Mouse (Mus musculus): ENCODE data around the gene Abcc4. TPM values are rescaled to one million over a fixed set of nuclear protein-coding genes. Genes with fewer than 3 reads are reported as not detected.

Gene Abcc4
- total and polyA plus RNA-seq, 3 experiments: 10.4 to 28.7 (median 26.5) TPM

DNA sequence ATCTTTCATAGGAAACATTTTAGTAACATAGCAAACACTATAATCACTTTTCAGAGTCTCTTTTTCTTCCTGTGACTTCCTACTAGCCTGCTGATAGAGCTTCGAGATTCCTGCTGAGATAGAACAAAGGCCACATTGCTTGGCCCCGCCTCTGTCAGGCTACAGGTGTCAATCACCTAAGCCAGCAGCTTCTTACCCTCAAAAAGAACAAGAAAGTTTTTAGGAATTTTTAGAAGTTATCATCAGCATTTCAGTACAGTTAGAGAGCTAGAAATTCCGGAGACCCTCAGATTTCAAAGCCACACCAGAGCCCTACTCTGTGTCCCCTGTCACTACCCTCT, 84.6 kb downstream of the Abcc4 start:
- H3K27ac ChIP-seq (ENCODE audit: insufficient read depth, low read depth): no peak overlapping the region
- dilution Hi-C loops (cut with MboI; ENCODE audit: extremely low pct_ligation_motif_present, extremely low pct_unique_long_range_greater_than_20kb, low sequenced_read_pairs): no loop called here
- in situ Hi-C loops (cut with MboI; ENCODE audit: low pct_ligation_motif_present, low pct_unique_long_range_greater_than_20kb, low sequenced_read_pairs): no loop called here

GRCm38 (mm10) chr14:118620773-118621448, 85.1 kb downstream of the Abcc4 start:
- dilution Hi-C loops (cut with MboI; ENCODE audit: extremely low pct_ligation_motif_present, extremely low pct_unique_long_range_greater_than_20kb, low sequenced_read_pairs): no loop called here
- Histone ChIP-seq H3K4me2 (ENCODE audit: insufficient read depth, low read depth, poor library complexity, severe bottlenecking) (no peak overlapping the region), H3K27me3 (replicated peaks) (no peaks in the 10 kb centered on the region), H3K4me1 (ENCODE audit: control insufficient read depth in 1 of 2, insufficient read depth in 2 of 2) (no peaks in the 10 kb centered on the region), H3K79me2 (replicated peaks; ENCODE audit: control insufficient read depth, extremely low read depth, insufficient read depth, poor library complexity, severe bottlenecking) (no peaks in the 10 kb centered on the region), H3K36me3 (replicated peaks in 1 of 2; ENCODE audit: control insufficient read depth in 1 of 2, insufficient read depth in 1 of 2, low read length in 1 of 2) (peaks cover 45 to 78% of the 10 kb centered on the region in 2 experiments), H3K9ac (ENCODE audit: insufficient read depth, low read depth) (no peak overlapping the region), H3K9me3 (replicated peaks; ENCODE audit: low read length) (no peaks in the 10 kb centered on the region), H3K4me3 (replicated peaks in 1 of 3; ENCODE audit: low read depth in 2 of 3, low read length in 2 of 3, poor library complexity in 1 of 3) (no peak overlapping the region), H3K27ac (ENCODE audit: insufficient read depth, low read depth) (no peak overlapping the region)
- no peak for DNase-seq (ENCODE audit: extremely low read depth)
- TF ChIP-seq JUND (conservative IDR thresholded peaks at IDR 0.05; ENCODE audit: low read depth, low read length) (no peak), HCFC1 (IDR thresholded peaks at IDR 0.05; ENCODE audit: low read depth, low read length) (no peak), KAT2A (IDR thresholded peaks at IDR 0.05; ENCODE audit: insufficient replicate concordance, low read length) (no peak), USF2 (conservative IDR thresholded peaks at IDR 0.05; ENCODE audit: low read depth, low read length) (no peak), CHD1 (IDR thresholded peaks at IDR 0.05; ENCODE audit: low read depth, low read length) (no peak), NELFE (IDR thresholded peaks at IDR 0.05; ENCODE audit: low read depth, low read length) (no peak), ELF1 (IDR thresholded peaks at IDR 0.05; ENCODE audit: low read depth, low read length) (no peak), E2F4 (IDR thresholded peaks at IDR 0.05; ENCODE audit: insufficient replicate concordance, low read depth, low read length) (no peak), NRF1 (IDR thresholded peaks at IDR 0.05; ENCODE audit: low read depth, low read length) (no peak), ZC3H11A (IDR thresholded peaks at IDR 0.05; ENCODE audit: low read depth, low read length) (no peak), SIN3A (IDR thresholded peaks at IDR 0.05; ENCODE audit: low read length) (no peak)
- in situ Hi-C loops (cut with MboI; ENCODE audit: low pct_ligation_motif_present, low pct_unique_long_range_greater_than_20kb, low sequenced_read_pairs): no loop called here

More for the DNA sequence above, 84.6 kb downstream of the Abcc4 start:
- H3K4me1 ChIP-seq (ENCODE audit: control insufficient read depth in 1 of 2, insufficient read depth in 2 of 2): no peaks in the 10 kb centered on the region
- no peaks in the 10 kb centered on the region for H3K27me3 ChIP-seq (replicated peaks)
- no peak overlapping the region for H3K4me2 ChIP-seq (ENCODE audit: insufficient read depth, low read depth, poor library complexity, severe bottlenecking)
- no peak for DNase-seq (ENCODE audit: extremely low read depth)
- H3K36me3 ChIP-seq (replicated peaks in 1 of 2; ENCODE audit: control insufficient read depth in 1 of 2, insufficient read depth in 1 of 2, low read length in 1 of 2): peaks cover 46 to 78% of the 10 kb centered on the region in 2 experiments
- no peak overlapping the region for H3K9ac ChIP-seq (ENCODE audit: insufficient read depth, low read depth)
- H3K9me3 ChIP-seq (replicated peaks; ENCODE audit: low read length): no peaks in the 10 kb centered on the region
- no peak overlapping the region for H3K4me3 ChIP-seq (replicated peaks in 1 of 3; ENCODE audit: low read depth in 2 of 3, low read length in 2 of 3, poor library complexity in 1 of 3)
- H3K79me2 ChIP-seq (replicated peaks; ENCODE audit: control insufficient read depth, extremely low read depth, insufficient read depth, poor library complexity, severe bottlenecking): no peaks in the 10 kb centered on the region
- TF ChIP-seq MYC (IDR thresholded peaks at IDR 0.05; ENCODE audit: low read depth, low read length): no peak
- TF ChIP-seq E2F4 (IDR thresholded peaks at IDR 0.05; ENCODE audit: insufficient replicate concordance, low read depth, low read length): no peak
- TF ChIP-seq CTCF (conservative IDR thresholded peaks at IDR 0.05 in 1 of 2, IDR thresholded peaks at IDR 0.05 in 1 of 2; ENCODE audit: low read depth in 2 of 2, low read length in 2 of 2): no peak
- no peak for TF ChIP-seq ETS1 (conservative IDR thresholded peaks at IDR 0.05; ENCODE audit: low read depth, low read length)
